Mouse (Mus musculus): ENCODE data around the gene Scel. TPM values are rescaled to one million over a fixed set of nuclear protein-coding genes. Genes with fewer than 3 reads are reported as not detected.

Gene Scel
- polyA plus RNA-seq, 1 experiment = 0.07 TPM

DNA sequence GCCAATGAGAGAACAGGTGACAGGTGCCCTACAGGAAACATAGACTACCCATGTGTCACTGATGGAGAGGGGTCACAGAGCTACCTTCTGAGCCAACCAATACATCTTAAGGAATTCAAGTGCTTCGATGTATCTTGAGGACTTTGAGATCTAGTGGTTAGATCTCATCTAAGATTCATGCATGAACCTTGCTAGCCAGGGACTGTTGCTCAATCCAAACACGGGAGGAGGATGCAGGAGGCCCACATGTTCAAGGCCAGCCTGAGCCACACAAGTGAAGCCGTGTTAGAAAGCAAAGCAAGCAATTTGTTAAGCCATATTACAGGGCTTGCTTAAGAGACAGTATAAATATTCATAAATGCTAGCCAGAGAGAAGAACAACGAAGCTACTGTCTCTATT is 38.8 kb downstream of the Scel start:
- DNase-seq = no peak
- WGBS = 90% methylated on average over 4 of the region's 4 CpGs
- TF ChIP-seq CTCF (IDR thresholded peaks at IDR 0.05; ENCODE audit: borderline replicate concordance, control insufficient read depth, extremely low read depth, insufficient read depth, low read length, poor library complexity) (no peak), POLR2A (IDR thresholded peaks at IDR 0.05; ENCODE audit: control insufficient read depth, extremely low read depth, insufficient read depth, low read length, poor library complexity) (no peak)
- no peaks in the 10 kb centered on the region for H3K27me3 ChIP-seq (ENCODE audit: control insufficient read depth, insufficient read depth, low read length)
- H3K36me3 ChIP-seq (ENCODE audit: control insufficient read depth, insufficient read depth, low read length) = no peaks in the 10 kb centered on the region
- H3K27ac ChIP-seq (ENCODE audit: control insufficient read depth, insufficient read depth, low read length) = no peak overlapping the region
- no peaks in the 10 kb centered on the region for H3K4me1 ChIP-seq (replicated peaks; ENCODE audit: control insufficient read depth, insufficient read depth, low read length)
- H3K4me3 ChIP-seq (ENCODE audit: control insufficient read depth, insufficient read depth, low read length) = no peak overlapping the region

DNA sequence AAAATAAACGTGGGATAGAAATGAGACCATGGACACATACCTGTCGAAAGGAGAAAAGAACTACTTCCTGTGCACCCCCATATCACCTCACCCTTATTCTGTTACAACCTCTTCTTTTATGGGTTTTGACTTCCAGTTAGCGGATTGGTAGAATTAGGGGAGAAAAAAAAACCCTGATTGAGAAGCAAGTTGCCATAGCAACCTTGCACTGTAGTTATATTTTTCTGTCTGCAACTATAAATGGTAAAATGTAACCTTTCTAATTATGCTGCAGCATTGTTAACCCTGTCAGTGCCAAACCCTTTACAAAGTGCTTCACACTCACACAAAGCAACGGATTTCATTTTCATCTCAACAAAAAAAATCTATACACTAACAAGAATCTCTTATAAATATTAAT is 39.2 kb downstream of the Scel start:
- H3K4me3 ChIP-seq (ENCODE audit: control insufficient read depth, insufficient read depth, low read length) = no peak overlapping the region
- no peak for DNase-seq
- no peaks in the 10 kb centered on the region for H3K27me3 ChIP-seq (ENCODE audit: control insufficient read depth, insufficient read depth, low read length)
- WGBS = 82% methylated on average over 4 of the region's 4 CpGs
- H3K4me1 ChIP-seq (replicated peaks; ENCODE audit: control insufficient read depth, insufficient read depth, low read length) = no peaks in the 10 kb centered on the region
- TF ChIP-seq CTCF (IDR thresholded peaks at IDR 0.05; ENCODE audit: borderline replicate concordance, control insufficient read depth, extremely low read depth, insufficient read depth, low read length, poor library complexity) = no peak
- no peak for TF ChIP-seq POLR2A (IDR thresholded peaks at IDR 0.05; ENCODE audit: control insufficient read depth, extremely low read depth, insufficient read depth, low read length, poor library complexity)
- H3K36me3 ChIP-seq (ENCODE audit: control insufficient read depth, insufficient read depth, low read length) = no peaks in the 10 kb centered on the region
- no peak overlapping the region for H3K27ac ChIP-seq (ENCODE audit: control insufficient read depth, insufficient read depth, low read length)

DNA sequence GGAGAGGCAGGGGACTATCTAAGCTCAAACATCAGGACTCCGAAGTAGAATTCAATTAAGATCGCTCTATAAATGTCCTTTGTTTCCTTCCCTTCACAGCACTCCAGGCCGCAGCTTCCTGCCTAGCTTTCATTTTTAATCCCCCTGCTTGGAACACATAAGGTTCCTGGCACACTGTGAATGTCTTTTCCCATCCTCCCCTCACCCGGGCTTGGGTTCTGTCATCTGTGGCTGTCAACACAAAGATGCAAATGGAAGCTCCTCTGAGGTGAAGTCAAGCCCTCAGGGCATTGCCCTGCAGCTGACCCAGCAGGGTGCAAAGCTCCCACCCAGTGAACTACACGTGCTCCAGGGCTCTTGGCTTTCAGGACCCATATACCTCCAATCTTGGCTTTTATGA is 43.5 kb downstream of the Scel start:
- DNase-seq = no peak
- no peaks in the 10 kb centered on the region for H3K36me3 ChIP-seq (ENCODE audit: control insufficient read depth, insufficient read depth, low read length)

DNA sequence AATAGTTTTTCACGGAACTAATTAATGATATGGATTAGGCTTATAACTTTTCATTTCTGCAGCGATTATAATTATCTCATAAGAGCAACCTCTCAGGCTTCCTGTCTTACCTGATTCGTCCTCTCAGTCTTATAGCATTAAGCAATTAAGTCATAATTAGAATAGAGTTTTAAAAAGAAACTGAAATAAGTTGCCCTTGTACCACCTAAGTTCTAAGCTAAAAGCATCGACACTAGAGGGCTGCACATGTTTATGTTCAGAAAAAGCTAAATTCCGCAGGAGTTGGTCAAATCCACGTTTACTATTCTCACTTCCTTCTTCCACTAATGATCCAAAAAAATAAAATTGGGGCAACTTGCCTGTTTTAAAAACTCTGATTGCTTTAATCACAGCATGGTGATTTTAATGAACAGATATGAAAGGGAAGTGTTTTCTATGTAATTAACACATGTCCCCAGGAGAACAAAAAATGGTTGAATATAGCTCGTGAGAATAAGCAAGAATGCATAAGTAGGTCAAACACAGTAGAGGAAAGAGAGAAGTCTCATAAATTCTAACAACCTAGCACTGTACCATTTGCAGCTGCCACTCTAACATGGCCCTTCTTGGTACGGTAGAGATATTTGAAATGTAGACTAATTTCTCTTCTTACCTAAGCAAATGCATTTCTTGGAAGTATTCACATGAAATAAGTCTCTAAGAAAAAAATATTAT is 48.4 kb downstream of the Scel start:
- Histone ChIP-seq H3K4me1 (replicated peaks; ENCODE audit: control insufficient read depth, insufficient read depth, low read length) (no peaks in the 10 kb centered on the region), H3K27me3 (ENCODE audit: control insufficient read depth, insufficient read depth, low read length) (no peaks in the 10 kb centered on the region), H3K36me3 (ENCODE audit: control insufficient read depth, insufficient read depth, low read length) (no peaks in the 10 kb centered on the region), H3K27ac (ENCODE audit: control insufficient read depth, insufficient read depth, low read length) (no peak overlapping the region), H3K4me3 (ENCODE audit: control insufficient read depth, insufficient read depth, low read length) (no peak overlapping the region)
- DNase-seq = no peak
- TF ChIP-seq POLR2A (IDR thresholded peaks at IDR 0.05; ENCODE audit: control insufficient read depth, extremely low read depth, insufficient read depth, low read length, poor library complexity) = no peak
- TF ChIP-seq CTCF (IDR thresholded peaks at IDR 0.05; ENCODE audit: borderline replicate concordance, control insufficient read depth, extremely low read depth, insufficient read depth, low read length, poor library complexity) = no peak
- 84% methylated on average over 8 of the region's 8 CpGs for WGBS

More for the DNA sequence above, 43.5 kb downstream of the Scel start:
- WGBS = 61% methylated on average over 5 of the region's 5 CpGs
- Histone ChIP-seq H3K27me3 (ENCODE audit: control insufficient read depth, insufficient read depth, low read length) (no peaks in the 10 kb centered on the region), H3K27ac (ENCODE audit: control insufficient read depth, insufficient read depth, low read length) (no peak overlapping the region), H3K4me3 (ENCODE audit: control insufficient read depth, insufficient read depth, low read length) (no peak overlapping the region), H3K4me1 (replicated peaks; ENCODE audit: control insufficient read depth, insufficient read depth, low read length) (no peaks in the 10 kb centered on the region)
- TF ChIP-seq CTCF (IDR thresholded peaks at IDR 0.05; ENCODE audit: borderline replicate concordance, control insufficient read depth, extremely low read depth, insufficient read depth, low read length, poor library complexity) (no peak), POLR2A (IDR thresholded peaks at IDR 0.05; ENCODE audit: control insufficient read depth, extremely low read depth, insufficient read depth, low read length, poor library complexity) (no peak)

DNA sequence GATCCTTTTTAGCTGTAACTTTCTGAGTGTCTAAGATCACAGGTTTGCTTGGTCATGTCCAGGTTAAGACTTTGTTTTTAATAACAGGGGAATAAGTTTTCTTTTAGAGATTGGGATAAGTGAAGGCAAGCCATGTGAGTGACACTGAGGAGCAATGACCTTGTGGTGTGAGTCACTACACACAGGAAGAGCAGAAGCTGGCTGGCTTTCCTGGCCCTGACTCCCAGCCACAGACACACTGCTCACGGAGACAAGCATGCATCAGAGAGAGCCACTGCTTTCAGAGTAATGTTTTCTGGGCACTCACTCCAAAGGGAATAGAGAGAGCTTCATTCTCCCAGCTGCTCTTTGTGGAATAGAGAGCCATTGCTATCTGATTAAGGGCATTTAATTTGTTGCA is 54.8 kb downstream of the Scel start:
- WGBS = 50% methylated on average over 1 of the region's 1 CpGs
- no peaks in the 10 kb centered on the region for H3K27me3 ChIP-seq (ENCODE audit: control insufficient read depth, insufficient read depth, low read length)
- H3K36me3 ChIP-seq (ENCODE audit: control insufficient read depth, insufficient read depth, low read length) = no peaks in the 10 kb centered on the region
- no peak for DNase-seq
- H3K27ac ChIP-seq (ENCODE audit: control insufficient read depth, insufficient read depth, low read length) = no peak overlapping the region
- TF ChIP-seq CTCF (IDR thresholded peaks at IDR 0.05; ENCODE audit: borderline replicate concordance, control insufficient read depth, extremely low read depth, insufficient read depth, low read length, poor library complexity) (no peak), POLR2A (IDR thresholded peaks at IDR 0.05; ENCODE audit: control insufficient read depth, extremely low read depth, insufficient read depth, low read length, poor library complexity) (no peak)
- H3K4me1 ChIP-seq (replicated peaks; ENCODE audit: control insufficient read depth, insufficient read depth, low read length) = no peaks in the 10 kb centered on the region
- H3K4me3 ChIP-seq (ENCODE audit: control insufficient read depth, insufficient read depth, low read length) = no peak overlapping the region

DNA sequence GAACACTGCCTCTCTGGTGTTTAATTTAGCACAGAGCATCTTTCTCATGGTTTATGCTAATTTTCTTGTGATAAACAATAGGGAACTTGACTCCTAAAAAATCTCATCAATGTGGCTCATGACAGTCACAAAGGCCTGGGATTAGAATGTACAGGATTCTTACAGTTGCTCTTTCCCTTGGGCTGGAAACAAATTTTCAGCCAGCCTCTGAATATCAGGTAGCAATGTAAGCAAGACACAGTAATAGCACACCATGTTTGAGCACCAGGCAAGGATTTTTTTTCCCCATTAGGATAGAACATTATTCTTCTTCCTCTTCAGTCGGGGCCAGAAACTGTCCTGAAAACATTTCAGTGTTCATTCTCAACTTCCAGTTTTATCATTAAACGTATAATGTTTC is 55.3 kb downstream of the Scel start:
- no peaks in the 10 kb centered on the region for H3K36me3 ChIP-seq (ENCODE audit: control insufficient read depth, insufficient read depth, low read length)
- no peaks in the 10 kb centered on the region for H3K27me3 ChIP-seq (ENCODE audit: control insufficient read depth, insufficient read depth, low read length)
- no peak for DNase-seq
- H3K4me1 ChIP-seq (replicated peaks; ENCODE audit: control insufficient read depth, insufficient read depth, low read length) = no peaks in the 10 kb centered on the region
- no peak overlapping the region for H3K27ac ChIP-seq (ENCODE audit: control insufficient read depth, insufficient read depth, low read length)
- WGBS = 83% methylated on average over 2 of the region's 2 CpGs
- H3K4me3 ChIP-seq (ENCODE audit: control insufficient read depth, insufficient read depth, low read length) = no peak overlapping the region
- TF ChIP-seq POLR2A (IDR thresholded peaks at IDR 0.05; ENCODE audit: control insufficient read depth, extremely low read depth, insufficient read depth, low read length, poor library complexity) (no peak), CTCF (IDR thresholded peaks at IDR 0.05; ENCODE audit: borderline replicate concordance, control insufficient read depth, extremely low read depth, insufficient read depth, low read length, poor library complexity) (no peak)

All from thymus, adult 2 months (tissue).